ENCODE assay signal across 30 mouse cellular contexts in genomic region chr9:37362881-37363280, GRCm38 (mm10). TPM values are rescaled to one million over a fixed set of nuclear protein-coding genes. Genes with fewer than 3 reads are reported as not detected.
DNase-seq lines count a peak whose midpoint lies in the region; ATAC-seq and TF ChIP-seq lines count a peak whose summit lies in the region.
"Had no signal": no experiment of that assay in that cellular context is flagged by ENCODE, and none has a peak within 500 bp of the region (broad histone marks: within the 10 kb centered on the region; RNA-seq: fewer than 3 reads in every experiment).

No protein-coding gene starts in this region.

- WGBS in midbrain, embryonic 11.5 days: 75% methylated on average over 1 of the region's 1 CpGs
- WGBS in midbrain, postnatal 0 days: 87% methylated on average over 1 of the region's 1 CpGs

- H3K27me3 ChIP-seq in midbrain, embryonic 11.5 days (ENCODE audit: control insufficient read depth, insufficient read depth, low read length): no peaks in the 10 kb centered on the region
- no peaks in the 10 kb centered on the region for H3K27me3 ChIP-seq in midbrain, postnatal 0 days (ENCODE audit: insufficient read depth, low read length)
- H3K27me3 ChIP-seq: embryonic facial prominence, embryonic 12.5 days; embryonic facial prominence, embryonic 15.5 days; heart, embryonic 13.5 days; hindbrain, embryonic 12.5 days; hindbrain, embryonic 15.5 days had no signal

- H3K36me3 ChIP-seq in midbrain, embryonic 11.5 days (ENCODE audit: control insufficient read depth, insufficient read depth, low read length): no peaks in the 10 kb centered on the region
- no peaks in the 10 kb centered on the region for H3K36me3 ChIP-seq in midbrain, postnatal 0 days (ENCODE audit: insufficient read depth, low read length)
- H3K36me3 ChIP-seq: embryonic facial prominence, embryonic 12.5 days; embryonic facial prominence, embryonic 15.5 days; heart, embryonic 10.5 days; heart, embryonic 13.5 days; hindbrain, embryonic 12.5 days; hindbrain, embryonic 15.5 days had no signal

- H3K27ac ChIP-seq in layer of hippocampus, adult 2 months: peak overlapping the region; percentile 85
- no peak overlapping the region for H3K27ac ChIP-seq in midbrain, embryonic 11.5 days (ENCODE audit: low read depth, low read length)
- no peak overlapping the region for H3K27ac ChIP-seq in midbrain, postnatal 0 days (ENCODE audit: low read depth, low read length)
- H3K27ac ChIP-seq: embryonic facial prominence, embryonic 12.5 days; embryonic facial prominence, embryonic 15.5 days; gastrocnemius, adult 2 months; heart, adult 2 months; heart, embryonic 10.5 days; heart, embryonic 13.5 days; hindbrain, embryonic 12.5 days; hindbrain, embryonic 15.5 days had no signal

- H3K4me2 ChIP-seq in midbrain, embryonic 11.5 days: no peak overlapping the region
- H3K4me2 ChIP-seq in midbrain, postnatal 0 days (ENCODE audit: low read depth, low read length, poor library complexity, severe bottlenecking): no peak overlapping the region
- H3K4me2 ChIP-seq: embryonic facial prominence, embryonic 12.5 days; embryonic facial prominence, embryonic 15.5 days; heart, embryonic 13.5 days; hindbrain, embryonic 12.5 days; hindbrain, embryonic 15.5 days had no signal

- no peaks in the 10 kb centered on the region for H3K9me3 ChIP-seq in midbrain, embryonic 11.5 days (ENCODE audit: control insufficient read depth, low read length)
- no peaks in the 10 kb centered on the region for H3K9me3 ChIP-seq in midbrain, postnatal 0 days (ENCODE audit: low read length)
- H3K9me3 ChIP-seq: embryonic facial prominence, embryonic 12.5 days; embryonic facial prominence, embryonic 15.5 days; heart, embryonic 10.5 days; heart, embryonic 13.5 days; hindbrain, embryonic 12.5 days; hindbrain, embryonic 15.5 days had no signal

- no peak overlapping the region for H3K9ac ChIP-seq in midbrain, embryonic 11.5 days (ENCODE audit: low read length)
- no peak overlapping the region for H3K9ac ChIP-seq in midbrain, postnatal 0 days (replicated peaks; ENCODE audit: low read length, poor library complexity, severe bottlenecking)
- H3K9ac ChIP-seq: embryonic facial prominence, embryonic 12.5 days; embryonic facial prominence, embryonic 15.5 days; forebrain, postnatal 0 days; heart, embryonic 13.5 days; hindbrain, embryonic 12.5 days; hindbrain, embryonic 15.5 days had no signal

- ATAC-seq in midbrain, embryonic 11.5 days (ENCODE audit: low FRiP score): no peak
- no peak for ATAC-seq in midbrain, postnatal 0 days (ENCODE audit: low FRiP score)
- peak; percentile 48; the same call in 1 of the 2 replicates for ATAC-seq in granulocyte monocyte progenitor cell, adult 5-6 weeks (replicated peaks; ENCODE audit: poor library complexity, severe bottlenecking)
- ATAC-seq: activated CD4-positive, CD25-positive, alpha-beta regulatory T cell, adult 4 months; CD4-positive, CD25-positive, alpha-beta regulatory T cell, adult 4 months; forebrain, embryonic 14.5 days; forebrain, postnatal 0 days had no signal

- no peak overlapping the region for H3K4me3 ChIP-seq in layer of hippocampus, adult 2 months
- H3K4me3 ChIP-seq in midbrain, embryonic 11.5 days (ENCODE audit: low read depth, low read length): no peak overlapping the region
- no peak overlapping the region for H3K4me3 ChIP-seq in midbrain, postnatal 0 days (ENCODE audit: low read depth, low read length)
- H3K4me3 ChIP-seq: embryonic facial prominence, embryonic 12.5 days; embryonic facial prominence, embryonic 15.5 days; gastrocnemius, adult 2 months; heart, adult 2 months; heart, embryonic 10.5 days; heart, embryonic 13.5 days; hindbrain, embryonic 12.5 days; hindbrain, embryonic 15.5 days had no signal

- TF ChIP-seq CTCF in layer of hippocampus, adult 2 months (conservative IDR thresholded peaks at IDR 0.05): no peak
- TF ChIP-seq CTCF in midbrain, postnatal 0 days (IDR thresholded peaks at IDR 0.05): no peak

- DNase-seq in layer of hippocampus, adult 2 months (ENCODE audit: low spot score in 2 of 2): no peak
- DNase-seq in layer of hippocampus, postnatal 25 days (ENCODE audit: extremely low spot score in 1 of 2, low spot score in 1 of 2): no peak
- peak; percentile 79 for DNase-seq in midbrain, embryonic 11.5 days (ENCODE audit: low spot score, missing footprints)
- DNase-seq in midbrain, postnatal 0 days (ENCODE audit: low spot score): no peak
- no peak for DNase-seq in adrenal gland, postnatal 14 days
- no peak for DNase-seq in kidney, adult 8-10 months
- DNase-seq: adrenal gland, adult 8-10 months; adrenal gland, postnatal 36 days; cerebellum, adult 11 months; cerebellum, adult 2 months; cerebellum, adult 9-11 months; cerebellum, postnatal 25 days; forebrain, postnatal 0 days; gastrocnemius, adult 2 months; gastrocnemius, postnatal 14 days; heart, adult 2 months; heart, postnatal 14 days had no signal

- H3K4me1 ChIP-seq in midbrain, embryonic 11.5 days (ENCODE audit: control insufficient read depth, insufficient read depth, low read length): peaks cover 24% of the 10 kb centered on the region
- peaks cover 7% of the 10 kb centered on the region; the same call in 1 of the 2 replicates for H3K4me1 ChIP-seq in midbrain, postnatal 0 days (ENCODE audit: insufficient read depth, low read length)

RNA-seq across cellular contexts. Expression of gene Hepacam, which starts 4.3 kb away (rescaled TPM):
- 10 to 100 TPM; 65.9 to 68.1 TPM for total RNA-seq in layer of hippocampus, adult 2 months (2021)
- 10 to 100 TPM; 76.5 to 77.5 TPM for total RNA-seq in layer of hippocampus, postnatal 25 days (2021)
- not detected in 2 replicates for polyA plus RNA-seq in midbrain, embryonic 11.5 days (2014; fragmentation: Nextera tagmentation; extraction: Ambion mirVana)
- 35.7 and 37.1 TPM in 2 replicates for total RNA-seq in midbrain, postnatal 0 days (2014; rRNA removed)
- polyA plus RNA-seq in midbrain, postnatal 0 days (2015; fragmentation: Nextera tagmentation; extraction: Ambion mirVana): 49.9 and 58.1 TPM in 2 replicates
- not detected in 2 replicates for total RNA-seq in granulocyte monocyte progenitor cell, adult 5-6 weeks (2014; fragmentation: Nextera tagmentation)
- not detected in 2 replicates for total RNA-seq in granulocyte monocyte progenitor cell, adult 5-6 weeks (2017)
- total RNA-seq in adrenal gland, postnatal 14 days (2021): 0.26 TPM in 2 replicates
- total RNA-seq: common myeloid progenitor, adult 5-6 weeks; heart, adult 2 months; hematopoietic stem cell, adult 5-6 weeks had no signal
- polyA plus RNA-seq: activated CD4-positive, CD25-positive, alpha-beta regulatory T cell, adult 4 months; CD4-positive, CD25-positive, alpha-beta regulatory T cell, adult 4 months; embryonic facial prominence, embryonic 12.5 days; heart, embryonic 10.5 days had no signal

RNA-seq across cellular contexts. Expression of gene Ccdc15, which starts 14.6 kb away (rescaled TPM):
- 1 to 10 TPM; 1.6 to 3.1 TPM for total RNA-seq in layer of hippocampus, adult 2 months (2021)
- total RNA-seq in layer of hippocampus, postnatal 25 days (2021): 1 to 10 TPM; 1.4 to 2.2 TPM
- 8.8 and 9.3 TPM in 2 replicates for polyA plus RNA-seq in midbrain, embryonic 11.5 days (2014; fragmentation: Nextera tagmentation; extraction: Ambion mirVana)
- total RNA-seq in midbrain, postnatal 0 days (2014; rRNA removed): 5.0 and 5.4 TPM in 2 replicates
- 6.8 and 8.6 TPM in 2 replicates for polyA plus RNA-seq in midbrain, postnatal 0 days (2015; fragmentation: Nextera tagmentation; extraction: Ambion mirVana)
- 13.3 and 16.7 TPM in 2 replicates for total RNA-seq in granulocyte monocyte progenitor cell, adult 5-6 weeks (2014; fragmentation: Nextera tagmentation)
- total RNA-seq in granulocyte monocyte progenitor cell, adult 5-6 weeks (2017): 11.7 and 14.5 TPM in 2 replicates
- total RNA-seq in adrenal gland, postnatal 14 days (2021): 2.9 and 4.2 TPM in 2 replicates

RNA-seq across cellular contexts. Expression of gene Robo4, which starts 38.8 kb away (rescaled TPM):
- 1 to 10 TPM; 4.9 to 5.8 TPM for total RNA-seq in layer of hippocampus, adult 2 months (2021)
- total RNA-seq in layer of hippocampus, postnatal 25 days (2021): 1 to 10 TPM; 5.3 to 6.7 TPM
- 5.1 and 5.3 TPM in 2 replicates for polyA plus RNA-seq in midbrain, embryonic 11.5 days (2014; fragmentation: Nextera tagmentation; extraction: Ambion mirVana)
- 10.1 and 12.6 TPM in 2 replicates for total RNA-seq in midbrain, postnatal 0 days (2014; rRNA removed)
- polyA plus RNA-seq in midbrain, postnatal 0 days (2015; fragmentation: Nextera tagmentation; extraction: Ambion mirVana): 3.6 and 4.0 TPM in 2 replicates
- 0.30 TPM in 1 of 2 replicates, not detected in the other for total RNA-seq in granulocyte monocyte progenitor cell, adult 5-6 weeks (2014; fragmentation: Nextera tagmentation)
- total RNA-seq in granulocyte monocyte progenitor cell, adult 5-6 weeks (2017): 0.04 TPM in 1 of 2 replicates, not detected in the other
- 30.9 and 37.3 TPM in 2 replicates for total RNA-seq in adrenal gland, postnatal 14 days (2021)
- polyA plus RNA-seq: activated CD4-positive, CD25-positive, alpha-beta regulatory T cell, adult 4 months; C2C12; CD4-positive, CD25-positive, alpha-beta regulatory T cell, adult 4 months had no signal

Comparison
In these comparisons a context has a peak if more than half of its experiments do, and no peak if none do; other contexts are left out.
1. RNA of gene Hepacam, which starts 4.3 kb away (total RNA-seq): 76.5 to 77.5 TPM in layer of hippocampus, postnatal 25 days, 65.9 to 68.1 TPM in layer of hippocampus, adult 2 months and 35.7 to 37.1 TPM in midbrain, postnatal 0 days; 0.26 TPM in adrenal gland, postnatal 14 days and not detected in granulocyte monocyte progenitor cell, adult 5-6 weeks; every median in the first group is over 10 times any median in the second.